Mouse (Mus musculus): ENCODE data around the gene Gnb3.
"Not testable (repeated sequence)": the region's sequence is repeated elsewhere in the genome, so short reads cannot be mapped to it uniquely, and the experiment has no call there.

Gnb3 gene

DNA sequence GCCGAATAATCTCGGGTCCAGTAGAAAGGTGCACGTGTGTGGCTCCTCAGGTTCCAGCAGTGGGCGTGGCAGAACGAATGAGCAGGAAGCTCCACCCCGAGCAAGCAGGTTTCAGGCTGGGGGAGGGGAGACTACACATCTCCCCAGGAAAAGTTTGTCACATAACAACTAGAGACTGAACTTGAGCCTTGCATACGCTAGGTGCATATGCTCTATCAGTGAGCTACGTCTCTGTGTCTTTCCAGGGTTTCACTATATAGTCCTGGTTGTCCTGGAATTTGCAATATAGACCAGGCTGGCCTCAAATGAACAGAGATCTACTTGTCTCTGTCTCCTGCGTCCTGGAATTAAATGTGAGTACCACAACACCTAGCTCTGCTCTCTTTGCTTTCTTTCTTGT lies 37.7 kb downstream of the Gnb3 start:
- DNase-seq (ENCODE audit: low spot score) = not testable (repeated sequence)

DNA sequence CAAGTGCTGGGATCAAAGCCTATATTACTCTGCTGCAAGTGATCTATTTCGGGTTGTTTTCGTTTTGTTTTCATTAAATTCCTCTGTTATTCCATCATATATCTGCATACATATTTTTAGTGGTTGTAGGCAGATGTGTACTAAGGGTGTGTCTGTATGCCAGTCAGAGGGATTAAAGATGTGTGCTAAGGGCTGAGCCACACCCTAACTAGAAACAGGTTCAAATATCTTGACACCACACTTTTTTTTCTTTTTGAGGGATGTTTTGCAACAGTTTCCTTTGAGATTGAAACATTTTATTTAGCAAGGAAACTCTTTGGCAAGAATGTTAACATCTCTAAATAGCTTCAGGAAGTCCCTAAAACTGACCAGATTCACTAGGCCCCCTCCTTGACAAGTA lies 43.9 kb downstream of the Gnb3 start:
- no peak for DNase-seq (ENCODE audit: low spot score)

DNA sequence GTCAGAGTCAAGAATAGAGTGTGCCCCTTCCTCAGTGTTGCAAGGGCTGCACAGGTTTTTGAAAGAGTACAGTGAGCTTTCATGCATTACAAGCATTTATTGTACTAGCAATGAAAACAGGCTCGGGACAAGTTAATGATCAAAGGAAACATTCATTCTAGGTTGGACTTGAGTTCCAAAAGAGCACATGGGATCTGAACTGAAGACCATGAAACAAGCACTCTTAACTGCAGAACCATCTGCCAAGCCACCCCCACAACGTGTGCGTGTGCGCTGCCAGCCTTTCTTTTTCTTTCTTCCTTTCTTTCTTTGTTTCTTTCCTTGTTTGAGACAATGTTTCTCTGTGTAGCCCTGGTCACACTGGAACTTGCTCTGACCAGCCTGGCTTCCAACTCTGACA lies 44.3 kb downstream of the Gnb3 start:
- DNase-seq (ENCODE audit: low spot score) = no peak

DNA sequence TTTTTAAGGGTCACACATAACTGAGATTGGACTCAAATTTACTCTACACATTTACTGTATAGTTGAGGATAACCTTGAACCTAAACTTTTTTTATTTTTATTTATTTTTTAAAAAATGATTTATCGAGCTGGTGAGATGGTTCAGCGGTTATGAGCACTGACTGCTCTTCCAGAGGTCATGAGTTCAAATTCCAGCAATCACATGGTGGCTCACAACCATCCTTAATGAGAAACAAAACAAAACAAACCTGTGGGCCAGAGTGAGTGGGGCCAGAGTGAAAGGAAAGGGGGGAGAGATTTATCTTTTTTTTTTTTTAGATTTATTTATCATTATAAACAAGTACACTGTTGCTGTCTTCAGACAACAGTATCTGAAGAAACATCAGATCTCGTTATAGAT lies 48.2 kb downstream of the Gnb3 start:
- DNase-seq (ENCODE audit: low spot score) = no peak

DNA sequence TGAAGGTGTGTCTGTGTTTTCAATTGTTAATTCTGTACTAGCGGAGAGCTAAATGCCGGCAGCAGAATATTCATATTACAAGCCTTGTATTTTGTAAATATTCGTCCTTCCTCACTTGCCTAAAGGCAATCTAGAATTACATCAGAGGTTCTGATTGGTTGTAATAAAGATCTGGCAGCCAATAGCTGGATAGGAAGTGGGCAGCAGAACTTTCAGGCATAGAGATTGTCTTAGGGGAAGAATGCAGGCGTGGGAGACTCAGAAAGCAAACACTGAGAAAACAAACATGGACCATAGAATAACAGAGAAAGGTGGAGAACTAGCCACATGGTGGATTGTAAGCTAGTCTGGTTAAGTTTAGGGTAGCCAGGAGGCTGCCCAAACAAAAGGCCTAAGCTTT lies 50.0 kb downstream of the Gnb3 start:
- DNase-seq (ENCODE audit: low spot score) = no peak

DNA sequence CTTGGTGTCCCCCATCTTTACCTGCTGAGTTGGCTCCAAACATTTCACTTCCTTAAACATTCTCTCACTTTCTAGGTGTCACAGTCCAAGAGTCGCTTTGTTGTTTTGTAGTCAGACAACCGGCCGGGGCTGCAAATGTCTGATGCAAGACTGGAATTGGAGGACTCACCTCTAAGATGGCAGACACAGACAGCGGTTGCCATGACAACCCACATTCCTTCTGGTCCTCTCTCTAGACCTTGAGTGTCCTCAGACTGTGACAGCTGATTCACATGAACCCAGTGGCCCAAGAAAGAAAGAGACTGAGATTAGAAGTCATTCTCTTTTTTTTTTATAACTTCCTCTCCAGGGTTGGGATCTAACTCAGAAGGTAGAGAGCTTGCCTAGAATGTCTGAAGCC lies 50.6 kb downstream of the Gnb3 start:
- DNase-seq (ENCODE audit: low spot score) = no peak

DNA sequence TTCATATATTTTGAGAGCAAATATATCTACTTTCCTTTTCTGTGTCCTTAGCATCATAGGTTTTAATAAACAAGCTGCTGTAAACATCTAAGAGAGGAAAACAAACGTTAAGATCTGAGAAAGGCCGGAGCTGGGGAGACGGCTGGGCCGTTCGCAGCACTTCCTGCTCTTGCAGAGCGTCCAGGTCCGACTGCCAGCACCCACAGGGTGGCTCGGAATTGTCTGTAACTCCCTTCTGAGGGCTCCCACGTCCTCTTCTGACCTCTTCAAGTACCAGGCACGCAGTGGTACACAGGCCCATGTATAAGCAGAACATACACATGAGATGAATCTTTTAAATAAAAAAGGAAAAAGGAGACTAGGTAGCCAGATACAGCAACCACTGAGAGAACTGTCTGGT lies 52.4 kb downstream of the Gnb3 start:
- no peak for DNase-seq (ENCODE audit: low spot score)

DNA sequence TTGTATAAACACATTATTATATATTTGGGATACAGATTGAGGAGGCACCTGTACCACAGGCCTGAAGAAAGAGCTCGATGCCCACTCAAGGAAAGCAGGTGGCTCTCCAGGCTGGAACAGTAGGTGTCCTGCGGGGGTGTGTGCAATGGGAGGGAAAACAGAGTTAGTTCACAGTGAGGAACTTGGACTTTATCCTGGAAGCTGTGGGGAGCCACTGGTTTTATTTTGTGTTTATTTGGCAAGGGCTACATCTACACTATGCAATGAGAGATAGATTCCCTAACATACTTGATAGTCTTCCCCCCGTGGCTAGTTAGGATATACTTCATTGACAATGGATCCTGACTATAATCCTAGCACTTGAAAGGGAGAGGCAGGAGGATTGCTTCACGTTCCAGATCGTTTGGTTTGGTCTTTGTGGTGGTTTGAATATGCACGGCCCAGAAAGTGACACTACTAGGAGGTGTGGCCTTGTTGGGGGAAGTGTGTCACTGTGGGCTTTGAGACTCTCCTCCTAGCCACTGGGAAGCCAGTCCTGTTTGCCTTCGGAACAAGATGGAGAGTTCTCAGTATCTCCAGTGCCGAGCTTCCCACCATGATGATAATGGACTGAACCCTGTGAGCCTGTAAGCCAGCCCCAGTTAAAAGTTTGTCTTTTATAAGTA lies 53.2 kb downstream of the Gnb3 start:
- DNase-seq (ENCODE audit: low spot score) = no peak

All from left cerebral cortex, adult 11 months (tissue).